Mouse (Mus musculus): ENCODE data around the gene Gm5475.

The Gm5475 gene

DNA sequence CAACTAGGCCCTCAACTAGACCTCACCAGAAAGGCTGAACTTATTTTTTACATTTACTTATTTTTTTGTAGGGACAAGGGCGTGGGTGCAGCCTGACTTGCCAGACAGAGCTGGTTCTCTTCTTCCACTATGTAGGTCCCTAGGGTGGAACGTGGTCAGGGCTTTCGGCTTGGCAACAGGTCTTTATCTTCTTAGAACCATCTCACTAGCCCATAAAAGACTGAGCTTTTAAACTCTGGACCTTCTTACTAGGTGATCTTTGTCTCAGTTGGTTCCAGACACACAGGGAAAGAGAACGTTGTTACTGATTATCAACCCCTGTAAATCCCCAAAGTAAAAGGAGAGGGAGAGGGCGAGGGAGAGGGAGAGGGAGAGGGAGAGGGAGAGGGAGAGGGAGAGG is 8.6 kb upstream of the Gm5475 start:
- no peak for DNase-seq (ENCODE audit: low spot score in 2 of 2)

GRCm38 (mm10) chr15:100414011-100414410 is 7.9 kb upstream of the Gm5475 start:
- no peak for DNase-seq (ENCODE audit: low spot score in 2 of 2)

DNA sequence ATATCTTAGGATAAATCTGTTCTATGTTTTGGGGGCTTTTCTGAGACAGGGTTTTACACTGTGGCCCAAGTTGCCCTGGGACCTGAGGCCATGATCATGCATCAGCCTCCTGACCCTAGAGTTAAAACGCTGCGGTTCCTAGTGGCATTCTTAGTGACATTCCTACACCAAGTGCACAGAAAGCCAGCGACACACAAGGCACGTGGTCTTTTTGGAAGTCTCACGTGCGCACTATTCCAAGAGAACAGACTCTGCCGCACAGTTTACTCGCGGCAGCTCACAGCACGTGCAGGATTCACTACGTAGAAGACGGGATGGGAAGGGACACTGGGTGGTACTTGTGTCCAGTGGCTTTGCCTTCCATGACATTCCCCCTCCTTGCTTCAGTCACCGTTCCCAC is 7.0 kb upstream of the Gm5475 start:
- no peak for DNase-seq (ENCODE audit: low spot score in 2 of 2)

DNA sequence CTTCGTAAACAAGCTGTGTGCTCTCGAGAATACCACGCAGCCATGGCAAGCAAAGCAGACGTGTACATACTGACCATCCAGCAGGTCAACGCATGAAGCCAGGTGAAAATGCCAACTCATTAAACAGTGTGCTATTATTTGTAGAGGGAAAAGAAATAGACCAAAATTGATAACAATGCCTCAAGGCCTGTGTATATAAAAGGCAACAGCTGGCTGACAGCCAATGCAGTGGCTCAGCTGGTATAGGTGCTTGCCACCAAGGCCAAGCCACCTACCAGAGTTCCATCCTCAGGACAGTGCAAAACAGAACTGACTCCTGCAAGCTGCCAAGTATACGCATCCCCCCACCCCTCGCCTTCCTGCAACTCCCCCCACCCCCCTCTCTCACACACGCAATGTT is 6.3 kb upstream of the Gm5475 start:
- no peak for DNase-seq (ENCODE audit: low spot score in 2 of 2)

- no peak for DNase-seq (ENCODE audit: low spot score in 2 of 2)
These were observed 4.0 kb upstream of the Gm5475 start for GRCm38 (mm10) chr15:100417854-100418450.

DNA sequence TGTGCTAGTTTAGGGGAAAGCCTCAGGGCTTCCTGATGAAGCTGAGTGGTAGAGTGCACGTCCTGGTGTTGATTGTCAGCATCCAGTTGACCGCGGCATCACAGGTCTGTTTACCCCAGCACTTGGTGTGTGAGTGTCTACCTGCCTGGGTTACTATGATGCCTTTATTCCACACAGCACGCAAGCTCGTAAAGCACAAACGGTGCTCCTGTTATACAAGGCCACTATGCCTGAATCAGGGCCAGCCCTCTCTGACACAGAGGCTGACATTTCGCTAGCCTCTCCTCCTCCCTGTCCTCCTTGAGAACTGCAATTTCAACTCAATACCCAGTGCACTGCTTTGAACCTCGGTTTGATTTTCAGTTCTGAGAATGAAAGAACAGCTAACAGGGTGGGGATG is 2.6 kb upstream of the Gm5475 start:
- DNase-seq (ENCODE audit: low spot score in 2 of 2), result no peak

- DNase-seq (ENCODE audit: low spot score in 2 of 2), result no peak
These were observed 1.8 kb upstream of the Gm5475 start for GRCm38 (mm10) chr15:100419901-100420745.

DNA sequence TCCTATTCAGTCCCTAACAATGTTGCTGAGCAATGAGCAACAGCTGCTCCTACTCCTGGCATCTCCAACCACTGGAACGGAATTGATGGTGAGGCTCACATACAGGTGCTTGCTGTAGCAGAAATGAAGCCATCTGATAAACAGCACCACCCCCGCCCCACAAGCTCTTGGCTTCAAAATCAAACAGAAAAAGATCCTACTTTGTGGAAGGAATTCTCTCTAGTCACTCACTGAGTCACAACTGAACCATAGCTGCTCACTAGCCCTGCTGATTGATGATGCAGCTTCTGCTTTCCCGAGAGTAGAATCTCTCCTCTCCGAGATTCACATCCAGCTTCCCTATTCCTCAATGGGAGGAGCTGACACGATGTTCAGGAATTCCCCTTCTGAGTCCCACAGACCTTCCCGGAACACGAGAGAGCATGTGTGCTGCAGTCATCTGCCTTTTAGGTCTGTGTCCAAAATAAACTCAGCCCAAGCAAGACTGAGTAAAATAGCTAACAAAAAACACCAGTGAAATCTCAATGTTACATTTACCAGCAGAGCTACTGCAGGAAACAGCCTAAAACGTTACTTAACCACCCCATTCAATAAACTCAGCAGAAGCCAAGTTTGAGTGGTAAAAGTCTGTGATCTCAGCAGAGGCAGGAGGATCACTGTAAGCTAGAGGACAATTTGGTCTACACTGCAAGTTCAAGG is 739 bp upstream of the Gm5475 start:
- DNase-seq (ENCODE audit: low spot score in 2 of 2), result no peak

- peak in 1 of 2 experiments; percentile 21 for DNase-seq (ENCODE audit: low spot score in 2 of 2)
These were observed 529 bp downstream of the Gm5475 start for GRCm38 (mm10) chr15:100422476-100422875.

GRCm38 (mm10) chr15:100422899-100423860 is 1.2 kb downstream of the Gm5475 start:
- DNase-seq (ENCODE audit: low spot score in 2 of 2), result peak; percentile 93 to 95

GRCm38 (mm10) chr15:100423916-100424315 is 2.0 kb downstream of the Gm5475 start:
- no peak for DNase-seq (ENCODE audit: low spot score in 2 of 2)

GRCm38 (mm10) chr15:100424396-100425122 is 2.6 kb downstream of the Gm5475 start, which contains the start of gene Slc11a2:
Slc11a2 (minus strand) TSS chr15:100425072.
- DNase-seq (ENCODE audit: low spot score in 2 of 2), result no peak

GRCm38 (mm10) chr15:100428296-100428905 is 6.5 kb downstream of the Gm5475 start:
- no peak for DNase-seq (ENCODE audit: low spot score in 2 of 2)

DNA sequence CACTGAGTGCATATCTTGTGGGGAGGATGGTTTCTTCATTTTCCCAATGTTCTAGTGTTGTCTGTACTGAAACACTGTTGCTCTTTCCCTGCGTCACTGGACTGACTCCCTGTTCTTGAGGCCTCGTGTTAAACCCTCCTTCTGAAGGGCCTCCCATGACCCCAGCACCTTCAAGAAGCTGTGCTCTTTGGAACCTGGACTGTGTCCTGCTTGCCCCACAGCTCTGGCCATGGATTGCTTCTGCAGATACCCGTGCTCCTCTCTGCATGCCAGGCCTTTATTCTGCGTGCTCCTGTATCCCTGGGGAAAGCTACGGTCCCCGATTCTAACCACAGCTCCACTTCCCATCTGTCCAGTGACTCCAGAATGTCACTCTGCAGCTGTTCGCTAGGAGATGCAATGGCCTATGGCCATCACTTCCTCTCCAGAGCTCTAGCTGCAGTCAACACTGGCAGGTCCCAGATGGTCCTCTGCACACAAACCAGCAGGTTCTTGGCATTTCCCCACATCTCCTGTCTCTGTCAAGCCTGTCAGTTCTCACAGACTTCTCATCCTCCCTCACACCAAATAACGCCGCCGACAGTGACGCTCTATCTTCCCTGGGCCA is 8.1 kb downstream of the Gm5475 start:
- DNase-seq (ENCODE audit: low spot score in 2 of 2), result no peak

DNA sequence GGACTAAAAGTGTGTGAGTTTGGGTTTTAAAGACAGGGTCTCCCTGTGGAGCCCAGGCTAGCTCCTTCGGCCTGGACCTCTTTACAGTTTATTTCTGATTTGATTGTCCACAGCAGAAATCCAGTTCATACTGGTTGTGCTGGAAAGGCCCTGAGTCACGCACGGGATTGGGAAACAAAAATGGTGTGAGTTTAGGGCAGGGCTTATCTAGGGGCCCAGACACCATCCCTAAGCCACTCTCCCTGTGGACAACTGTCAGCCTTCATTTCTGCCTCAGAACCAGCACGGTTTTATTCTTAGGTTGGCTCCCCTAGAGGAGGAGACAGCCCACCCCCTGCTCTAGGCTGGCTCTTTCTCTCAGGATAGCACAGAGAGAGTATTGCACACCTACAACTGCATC is 11.3 kb downstream of the Gm5475 start:
- no peak for DNase-seq (ENCODE audit: low spot score in 2 of 2)

DNA sequence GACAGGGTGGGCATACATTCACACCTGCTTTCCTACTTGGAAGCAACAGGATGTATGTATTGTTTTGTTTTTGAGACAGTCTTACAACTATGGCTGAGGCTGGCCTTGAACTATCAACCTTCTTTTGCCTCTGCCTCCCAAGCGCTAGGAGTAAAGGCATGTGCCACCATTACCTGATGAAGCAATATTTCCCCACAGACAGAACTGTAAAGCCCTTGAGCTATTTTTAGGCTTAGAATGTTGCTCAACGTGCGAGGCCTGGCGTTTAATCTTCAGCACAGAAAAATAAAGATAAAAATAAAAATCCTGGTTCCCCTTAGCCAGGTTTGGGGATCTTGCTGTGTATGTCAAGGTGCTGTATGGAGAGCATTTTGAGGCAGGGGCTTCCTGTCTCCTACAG is 14.2 kb downstream of the Gm5475 start:
- no peak for DNase-seq (ENCODE audit: low spot score in 2 of 2)

DNA sequence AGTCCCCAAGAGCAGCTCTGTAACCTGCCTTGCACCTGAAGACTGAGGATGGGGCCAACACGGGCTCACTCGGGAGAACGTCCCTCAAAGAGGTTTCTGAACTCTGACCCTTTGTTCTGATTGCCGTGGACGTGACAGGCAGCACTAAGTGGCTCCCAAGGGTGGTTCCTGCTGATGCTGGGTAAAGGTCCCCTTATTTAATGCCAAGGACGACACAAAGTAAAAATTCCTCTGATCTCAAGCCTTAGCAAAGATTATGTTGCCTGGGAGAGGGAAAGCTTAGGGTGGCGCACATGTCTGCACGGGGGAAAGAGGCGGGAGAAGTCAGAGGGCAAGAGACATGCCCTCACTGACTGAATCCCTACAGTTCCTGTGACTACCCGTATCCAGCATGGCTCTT is 14.6 kb downstream of the Gm5475 start:
- no peak for DNase-seq (ENCODE audit: low spot score in 2 of 2)

DNA sequence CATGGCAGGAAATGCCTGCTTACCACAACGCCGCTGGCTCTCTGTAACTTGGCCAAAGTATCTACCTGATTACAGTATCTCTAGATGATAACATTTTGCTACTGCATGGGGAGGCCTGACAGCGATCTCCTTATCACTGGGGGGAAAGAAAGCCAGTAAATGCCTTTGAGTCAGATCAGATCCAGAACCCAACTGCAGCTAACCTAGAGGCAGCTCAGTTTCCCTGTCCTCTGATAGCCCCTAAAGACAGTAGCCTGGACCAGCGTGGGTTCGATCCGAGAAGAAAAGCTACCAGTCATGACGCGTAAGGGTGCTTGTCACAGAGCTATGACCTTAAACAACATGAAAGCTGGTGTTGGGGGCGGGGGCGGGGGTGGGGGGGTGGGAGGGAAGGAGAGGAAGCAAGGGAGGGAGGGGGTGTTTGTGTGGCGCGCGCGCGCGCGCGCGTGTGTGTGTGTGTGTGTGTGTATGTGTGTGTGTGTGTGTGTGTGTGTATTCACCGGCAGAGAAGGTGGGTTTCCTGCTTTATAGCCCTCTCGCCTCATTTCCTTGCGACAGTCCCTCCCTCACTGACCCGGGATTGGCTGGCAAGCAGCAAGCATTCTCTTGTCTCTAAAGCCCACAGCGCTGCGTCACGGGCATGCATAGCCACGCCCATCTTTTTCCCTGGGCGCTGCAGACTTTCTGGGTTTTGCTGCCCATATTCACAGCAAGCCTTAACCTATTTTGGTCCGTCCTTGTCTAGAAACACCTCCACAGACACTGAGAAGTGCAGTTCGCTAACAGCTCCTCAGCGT is 21.4 kb downstream of the Gm5475 start:
- peak; percentile 78 to 83 for DNase-seq (ENCODE audit: low spot score in 2 of 2)

- no peak for DNase-seq (ENCODE audit: low spot score in 2 of 2)
These were observed 24.9 kb downstream of the Gm5475 start for GRCm38 (mm10) chr15:100446887-100447286.
